Mouse (Mus musculus) left cerebral cortex, adult 2 months (tissue): ENCODE measurements at regions not wholly inside any gene's neighbourhood (a gene's known extent, or its start where the extent isn't known, plus 50 kb on each side); places are given as distances from the start of the nearest gene placed in this dataset.

ENCODE experiments used
- DNase-seq, 2 experiments: peaks; one replicate each; pipeline ENCODE4 v3.0.0; 2021 to 2022; ENCODE audit warnings: low spot score in 2 of 2, mixed read lengths in 1 of 2; ENCODE audit errors: extremely low spot score in 1 of 2
- H3K27ac ChIP-seq: fragments of 200-600 bp; 2 replicates; pipeline ENCODE4 v1.8.1; 2022
- H3K4me3 ChIP-seq: fragments of 200-600 bp; 2 replicates; pipeline ENCODE4 v1.8.1; 2022
- CTCF ChIP-seq: fragments of 200-600 bp; IDR thresholded peaks from 2 replicates; pipeline ENCODE4 v1.8.1; 2022; ENCODE audit warnings: antibody characterized with exemption, mild to moderate bottlenecking, moderate library complexity
- intact Hi-C: fragments of 180-260 bp; cut with DNase I; formaldehyde crosslinking; loops from one replicate; pipeline ENCODE4 v1.15.1; 2025

DNA sequence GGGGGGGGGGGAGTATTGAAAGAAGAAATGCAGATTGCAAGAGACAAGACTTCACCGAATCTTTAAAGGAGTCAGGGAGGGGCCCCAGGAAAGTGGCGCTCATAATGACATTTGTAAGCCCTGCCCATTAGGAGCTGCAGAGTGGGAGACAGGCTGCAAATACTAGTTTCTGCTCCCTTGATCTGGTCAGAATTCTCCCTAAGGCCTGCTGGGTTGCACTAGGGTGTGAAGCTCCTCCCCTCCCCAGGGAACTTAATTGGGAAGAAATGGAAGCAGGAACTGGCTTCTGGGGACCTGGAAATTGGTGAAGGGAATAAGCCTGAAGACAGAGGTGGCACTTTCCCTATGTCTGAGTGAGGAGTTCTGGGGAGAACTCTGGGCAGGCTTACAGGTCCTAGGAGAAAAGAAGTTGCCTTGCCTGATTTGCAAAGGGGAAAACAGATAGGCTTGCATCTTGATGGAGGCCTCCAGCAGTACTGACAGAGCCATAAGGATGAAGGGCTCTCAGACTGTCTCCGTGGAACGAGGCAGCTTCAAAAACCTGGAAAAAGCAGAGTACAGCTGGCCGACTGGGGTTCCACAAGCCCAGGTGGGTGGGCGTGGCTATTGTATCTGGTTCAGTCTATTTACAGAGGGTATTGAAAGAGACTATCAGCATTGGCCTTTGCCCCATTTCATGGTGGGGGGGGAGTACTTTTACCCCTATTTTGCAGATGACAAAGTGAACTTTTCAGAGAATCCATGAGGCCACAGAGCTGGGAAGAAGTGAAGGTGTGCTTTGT lies 125.7 kb downstream of the Plpp3 start:
- Histone ChIP-seq H3K4me3 (no peak overlapping the region), H3K27ac (no peak overlapping the region)
- intact Hi-C loops: no loop called here
- no peak for TF ChIP-seq CTCF
- DNase-seq: no peak

DNA sequence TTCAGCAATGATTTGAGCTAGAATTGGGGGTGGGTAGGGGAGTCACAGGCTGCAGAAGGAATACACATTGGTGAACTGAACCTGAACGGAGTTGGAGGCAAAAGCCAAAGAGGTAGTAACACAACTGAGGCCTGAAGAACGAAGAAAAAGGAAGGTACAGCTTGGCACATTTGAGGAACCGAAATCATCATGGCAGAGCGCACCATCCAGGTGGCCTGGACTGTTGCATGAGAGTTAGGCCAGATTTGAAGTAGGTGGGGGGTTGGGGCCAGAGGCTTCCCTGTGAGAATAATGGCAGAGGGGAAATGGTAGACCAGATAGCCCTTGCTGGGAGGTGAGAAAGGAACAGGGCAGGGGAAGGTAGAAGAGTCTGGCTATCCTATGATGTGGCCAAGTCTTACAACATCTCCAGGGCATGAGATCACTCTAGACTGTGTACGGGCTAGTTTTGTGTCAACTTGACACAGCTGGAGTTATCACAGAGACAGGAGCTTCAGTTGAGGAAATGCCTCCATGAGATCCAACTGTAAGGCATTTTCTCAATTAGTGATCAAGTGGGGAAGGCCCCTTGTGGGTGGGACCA lies 128.4 kb downstream of the Plpp3 start:
- no peak for TF ChIP-seq CTCF
- intact Hi-C loops: no loop called here
- Histone ChIP-seq H3K27ac (no peak overlapping the region), H3K4me3 (no peak overlapping the region)
- no peak for DNase-seq

DNA sequence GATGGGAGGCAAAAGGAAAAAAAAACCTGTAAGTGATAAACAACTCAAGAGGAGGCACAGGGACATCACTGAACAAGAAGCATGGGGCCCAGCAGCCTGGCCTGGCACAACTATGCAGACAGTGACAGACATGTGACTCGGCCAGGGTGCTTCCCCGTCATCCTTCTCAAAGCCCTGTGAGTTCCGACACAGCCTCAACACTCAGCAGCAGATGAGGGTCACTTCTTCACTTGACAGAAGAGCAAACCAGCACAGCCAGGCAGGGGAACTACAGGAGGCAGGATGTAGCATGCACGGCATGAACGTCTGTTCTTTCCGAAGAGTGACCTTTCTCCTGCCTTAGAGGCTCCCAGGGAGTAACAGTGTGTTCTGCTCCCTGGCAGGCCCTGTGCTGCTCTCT lies 129.2 kb downstream of the Plpp3 start:
- intact Hi-C loops: no loop called here
- Histone ChIP-seq H3K27ac (no peak overlapping the region), H3K4me3 (no peak overlapping the region)
- DNase-seq: no peak
- no peak for TF ChIP-seq CTCF

DNA sequence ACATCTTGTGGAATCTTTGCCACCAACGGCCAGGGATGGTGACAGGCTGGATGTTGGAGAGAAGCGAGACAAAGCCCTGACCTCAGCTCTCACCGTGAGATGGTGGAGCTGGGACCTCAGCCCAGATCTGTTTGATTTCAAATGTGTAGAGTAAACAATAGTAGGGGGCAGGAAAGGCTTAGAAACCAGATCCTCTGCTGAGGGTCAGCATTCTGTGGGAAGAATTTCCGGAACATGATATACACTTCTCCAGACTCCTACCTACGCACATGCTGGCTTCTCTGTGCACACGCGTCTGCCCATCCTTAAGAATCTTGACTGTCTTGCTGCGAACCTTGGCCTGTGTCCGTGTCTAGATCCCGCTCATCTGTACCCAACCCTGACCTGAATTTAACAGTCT lies 129.7 kb downstream of the Plpp3 start:
- H3K4me3 ChIP-seq: no peak overlapping the region
- H3K27ac ChIP-seq: no peak overlapping the region
- DNase-seq: no peak
- no peak for TF ChIP-seq CTCF
- intact Hi-C loops: no loop called here

DNA sequence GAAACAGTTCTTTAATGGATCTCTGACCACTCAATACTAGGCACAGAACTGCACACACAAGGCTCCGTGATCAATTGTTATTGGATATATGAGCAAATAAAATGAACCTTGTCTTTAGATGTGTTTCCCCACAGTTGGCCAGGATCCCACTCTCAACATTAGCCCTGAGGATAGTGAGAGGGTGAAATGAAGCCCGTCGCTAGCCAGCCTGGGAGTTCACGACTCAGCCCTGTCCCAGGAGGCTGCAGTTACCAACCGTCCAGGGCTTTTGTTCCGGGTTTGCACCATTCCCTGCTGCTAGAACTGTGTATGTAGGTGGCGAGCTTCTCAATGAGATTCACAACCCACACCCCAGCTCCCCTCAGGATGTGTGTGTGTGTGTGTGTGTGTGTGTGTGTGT lies 130.3 kb downstream of the Plpp3 start:
- intact Hi-C loops: no loop called here
- Histone ChIP-seq H3K4me3 (no peak overlapping the region), H3K27ac (no peak overlapping the region)
- TF ChIP-seq CTCF: no peak
- DNase-seq: no peak

DNA sequence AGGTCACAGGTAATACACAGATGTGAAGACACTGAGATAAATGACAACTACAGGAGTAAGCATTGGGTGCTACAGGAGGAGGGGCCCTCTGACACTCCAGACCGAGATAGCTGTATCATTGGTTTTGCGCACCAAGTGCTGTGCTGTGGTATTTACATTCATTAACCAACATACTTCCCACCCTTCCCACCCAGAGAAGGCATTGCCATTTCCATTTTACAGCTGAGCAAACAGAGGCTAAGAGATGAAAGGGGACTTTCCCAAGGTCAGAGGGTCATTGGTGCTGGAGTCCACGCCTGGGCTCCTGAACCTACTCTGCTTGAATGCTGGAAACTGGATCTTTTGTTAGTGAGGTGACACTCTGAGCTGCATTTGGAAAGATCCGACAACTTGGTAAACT lies 132.5 kb downstream of the Plpp3 start:
- no peak for TF ChIP-seq CTCF
- intact Hi-C loops: no loop called here
- H3K27ac ChIP-seq: no peak overlapping the region
- no peak for DNase-seq
- H3K4me3 ChIP-seq: no peak overlapping the region

DNA sequence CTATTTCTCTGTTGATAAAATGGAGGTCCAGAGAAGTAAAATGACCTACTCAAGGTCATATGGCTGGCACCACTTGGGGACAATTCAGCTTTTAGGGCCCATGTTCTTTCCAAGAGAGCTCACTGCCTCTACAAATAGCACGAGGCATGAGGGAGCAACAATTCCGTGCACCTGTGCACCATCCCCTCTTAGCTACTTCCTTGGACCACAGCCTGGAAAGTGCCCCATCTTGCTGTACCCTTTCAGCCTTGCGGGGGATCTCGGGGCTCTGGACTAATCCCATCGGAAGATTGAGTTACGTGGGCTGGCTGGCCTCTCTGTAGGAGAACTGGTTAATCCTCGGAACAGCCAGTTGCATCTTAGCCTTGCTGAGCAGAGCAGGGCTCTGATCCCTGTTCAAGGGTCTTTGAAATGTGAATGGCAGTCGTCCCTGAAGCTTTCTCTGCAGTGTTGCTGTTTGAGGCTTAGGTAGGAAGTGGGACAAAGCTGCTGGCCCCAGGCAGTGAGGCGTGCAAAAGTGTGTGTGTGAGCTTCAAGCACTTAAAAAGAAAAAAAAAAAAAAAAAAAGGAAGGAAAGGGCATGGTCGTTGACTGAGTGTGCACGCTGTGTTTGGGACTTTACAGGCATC lies 133.8 kb downstream of the Plpp3 start:
- no peak for TF ChIP-seq CTCF
- intact Hi-C loops: no loop called here
- Histone ChIP-seq H3K27ac (no peak overlapping the region), H3K4me3 (no peak overlapping the region)
- DNase-seq: no peak

DNA sequence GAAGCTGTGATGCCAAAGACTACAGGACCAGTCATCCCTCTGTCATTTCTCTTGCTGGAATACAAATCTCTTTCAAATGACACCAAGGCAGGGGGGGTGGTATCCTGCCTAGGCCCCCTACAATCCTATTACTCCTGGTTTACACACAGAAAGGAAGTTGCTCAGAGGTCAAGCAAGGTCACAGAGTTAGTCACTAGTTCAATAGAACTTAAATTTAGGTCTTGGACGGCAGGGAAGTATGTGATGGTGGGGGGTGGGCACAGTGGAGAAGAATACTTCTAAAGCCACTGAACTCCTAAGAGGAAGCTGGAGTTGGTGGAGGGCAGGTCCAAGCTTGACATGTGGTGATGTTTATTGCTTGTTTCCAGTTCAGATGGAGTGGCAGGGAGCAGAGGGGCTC lies 134.4 kb downstream of the Plpp3 start:
- intact Hi-C loops: no loop called here
- no peak for DNase-seq

DNA sequence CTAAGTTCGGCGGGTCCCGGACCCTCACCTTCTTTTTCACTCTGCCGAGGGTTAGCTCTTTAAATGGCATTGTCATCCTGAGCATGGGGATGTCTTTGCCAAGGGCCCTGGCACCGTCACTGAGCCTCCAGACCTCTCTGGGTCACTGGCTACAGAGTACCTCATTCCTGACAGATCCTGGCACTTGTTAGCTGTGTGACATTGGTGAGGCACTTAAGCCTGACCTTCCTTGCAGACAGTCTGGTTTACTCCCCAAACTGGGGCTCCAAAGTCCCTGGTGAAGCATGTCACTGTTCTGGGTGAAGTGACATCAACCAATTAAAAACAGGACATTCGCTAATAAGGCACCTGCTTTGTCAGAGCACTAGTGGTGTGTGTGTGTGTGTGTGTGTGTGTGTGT lies 142.2 kb downstream of the Plpp3 start:
- H3K4me3 ChIP-seq: no peak overlapping the region
- no peak for DNase-seq
- H3K27ac ChIP-seq: no peak overlapping the region
- no peak for TF ChIP-seq CTCF
- intact Hi-C loops: no loop called here

More for the DNA sequence above, 134.4 kb downstream of the Plpp3 start:
- Histone ChIP-seq H3K4me3 (no peak overlapping the region), H3K27ac (no peak overlapping the region)
- no peak for TF ChIP-seq CTCF

DNA sequence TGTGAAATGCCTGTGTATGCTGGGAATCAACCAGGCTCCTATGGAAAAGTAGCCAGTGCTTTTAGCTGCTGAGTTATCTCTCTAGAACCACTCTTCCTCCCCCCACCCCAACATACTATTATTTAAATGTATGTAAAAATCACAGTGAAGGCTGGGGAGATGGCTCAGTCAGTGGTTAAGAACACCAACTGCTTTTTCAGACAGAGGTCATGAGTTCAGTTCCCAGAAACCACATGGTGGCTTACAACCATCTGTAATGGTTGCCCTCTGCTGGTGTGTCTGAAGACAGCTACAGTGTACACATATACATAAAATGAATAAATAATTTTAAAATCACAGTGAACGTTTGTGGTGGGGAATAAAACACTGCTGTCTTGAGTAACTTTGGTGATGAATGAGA lies 144.4 kb downstream of the Plpp3 start:
- Histone ChIP-seq H3K4me3 (no peak overlapping the region), H3K27ac (no peak overlapping the region)
- intact Hi-C loops: no loop called here
- DNase-seq: no peak
- TF ChIP-seq CTCF: no peak; the same call in 1 of the 2 replicates

DNA sequence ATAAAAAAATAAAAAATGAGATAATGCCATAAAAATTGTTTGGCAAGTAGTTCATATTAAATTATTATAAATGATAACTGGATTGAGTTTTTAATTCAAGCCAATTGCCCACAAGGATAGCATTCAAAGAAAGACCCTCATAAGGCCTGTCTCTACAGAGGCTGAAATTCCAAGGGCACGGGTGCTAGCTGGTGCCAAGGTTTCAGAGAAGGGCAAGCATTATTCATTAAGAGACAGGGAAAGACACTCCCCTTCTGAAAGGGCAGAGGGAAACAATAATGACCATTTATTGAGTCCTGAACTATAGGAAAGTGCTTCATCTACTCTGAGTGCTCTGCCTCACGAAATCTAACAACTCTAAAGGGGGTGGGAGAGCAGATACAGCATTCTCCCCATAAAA lies 147.0 kb downstream of the Plpp3 start:
- TF ChIP-seq CTCF: no peak
- Histone ChIP-seq H3K27ac (no peak overlapping the region), H3K4me3 (no peak overlapping the region)
- no peak for DNase-seq
- intact Hi-C loops: no loop called here

DNA sequence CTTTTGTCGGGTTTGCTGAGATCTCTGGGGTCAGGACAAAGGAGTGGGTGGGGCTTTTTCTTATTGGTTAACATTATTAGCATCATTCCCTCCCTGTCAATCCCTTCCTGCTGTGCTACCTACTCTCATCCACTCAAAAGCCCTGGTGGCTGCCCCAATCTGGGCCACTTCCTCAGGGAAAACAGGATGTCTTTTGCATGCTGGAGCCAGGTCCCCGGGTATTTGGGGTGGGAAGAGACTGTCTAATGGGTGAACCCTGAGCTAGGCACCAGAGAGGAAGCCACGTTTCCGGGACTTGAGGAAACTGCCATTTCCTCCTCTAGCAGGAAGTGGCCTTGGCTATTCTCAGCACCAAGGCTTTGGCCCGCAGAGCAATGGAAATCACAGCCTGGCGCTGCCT lies 148.8 kb downstream of the Plpp3 start:
- intact Hi-C loops: no loop called here

DNA sequence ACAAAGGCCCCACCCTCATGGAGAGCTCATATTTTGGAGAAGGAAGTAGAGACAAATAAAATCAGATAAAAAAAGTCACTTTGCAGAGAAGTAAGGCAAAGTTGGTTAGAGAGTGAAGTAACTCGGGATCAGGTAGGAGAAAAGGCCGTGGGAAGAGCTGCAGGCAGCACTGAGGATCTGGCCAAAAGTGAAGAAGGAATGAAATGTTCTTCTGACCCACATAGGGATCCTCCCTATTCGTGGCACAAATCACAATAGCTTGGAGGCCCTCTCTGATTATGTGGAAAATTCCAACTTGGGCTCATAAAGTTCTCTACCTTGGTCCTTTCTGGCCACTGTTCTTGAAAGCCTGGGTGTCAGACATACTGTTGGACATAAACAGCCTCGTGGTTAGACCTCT lies 150.2 kb downstream of the Plpp3 start:
- no peak overlapping the region for H3K27ac ChIP-seq
- intact Hi-C loops: no loop called here
- H3K4me3 ChIP-seq: no peak overlapping the region
- DNase-seq: no peak
- no peak for TF ChIP-seq CTCF

More for the DNA sequence above, 148.8 kb downstream of the Plpp3 start:
- no peak for DNase-seq
- Histone ChIP-seq H3K4me3 (no peak overlapping the region), H3K27ac (no peak overlapping the region)
- TF ChIP-seq CTCF: no peak
